14 mouse cellular contexts compared by ENCODE assay signal in the genomic region with DNA sequence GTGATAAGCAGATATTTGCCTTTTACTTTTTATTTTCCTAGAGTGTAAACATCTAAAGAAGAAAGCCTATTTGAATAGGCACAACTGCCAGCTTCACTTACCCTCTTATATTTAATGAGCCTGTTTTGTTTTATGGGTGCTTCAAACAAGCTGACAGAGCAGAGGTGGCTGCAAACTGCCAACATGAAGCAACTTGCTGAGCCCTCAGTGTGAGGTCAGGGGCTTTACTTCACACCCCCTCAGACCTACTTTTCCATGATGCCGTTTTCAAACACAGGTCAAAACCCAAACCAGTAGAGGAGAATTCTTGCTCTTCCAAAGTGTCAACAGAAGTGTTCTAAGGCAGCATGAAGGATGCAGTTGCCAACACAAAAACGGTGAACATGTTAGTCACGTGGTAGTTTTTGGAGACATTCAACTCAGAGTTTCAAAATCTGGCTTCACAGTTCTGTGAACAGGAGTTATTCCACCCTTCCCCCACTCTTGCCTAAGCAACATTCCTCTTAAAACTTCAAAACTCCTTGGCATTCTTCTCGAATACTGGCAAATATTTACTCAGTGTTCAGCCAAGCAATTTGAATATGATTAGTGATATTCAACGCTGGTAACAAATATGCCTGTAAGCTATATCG.
A peak's percentile ranks its signal among the peaks of the same experiment; 100 is the strongest.
DNase-seq lines count a peak whose midpoint lies in the region; ATAC-seq and TF ChIP-seq lines count a peak whose summit lies in the region.
"Had no signal": no experiment of that assay in that cellular context is flagged by ENCODE, and none has a peak within 500 bp of the region (broad histone marks: within the 10 kb centered on the region; RNA-seq: fewer than 3 reads in every experiment).

No protein-coding gene starts in this region.

- 56% methylated on average over 6 of the region's 6 CpGs for WGBS in forebrain, embryonic 15.5 days
- 77% methylated on average over 6 of the region's 6 CpGs for WGBS in forebrain, embryonic 10.5 days
- 39% methylated on average over 6 of the region's 6 CpGs for WGBS in lung, embryonic 14.5 days

- no peak for TF ChIP-seq CTCF in Patski (IDR thresholded peaks at IDR 0.05)
- no peak for TF ChIP-seq CTCF in lung, embryonic 14.5 days (IDR thresholded peaks at IDR 0.05; ENCODE audit: low read depth)

- no peaks in the 10 kb centered on the region for H3K4me1 ChIP-seq in forebrain, embryonic 15.5 days
- H3K4me1 ChIP-seq in forebrain, embryonic 10.5 days: no peaks in the 10 kb centered on the region
- H3K4me1 ChIP-seq in lung, embryonic 14.5 days (ENCODE audit: insufficient read depth): no peaks in the 10 kb centered on the region
- H3K4me1 ChIP-seq: megakaryocyte, embryonic 14.5 days had no signal

- H3K4me2 ChIP-seq in forebrain, embryonic 15.5 days (replicated peaks): no peak overlapping the region
- H3K4me2 ChIP-seq in lung, embryonic 14.5 days: no peak overlapping the region
- H3K4me2 ChIP-seq: limb, embryonic 13.5 days had no signal

- ATAC-seq in forebrain, embryonic 15.5 days (replicated peaks): peak; percentile 43; the same call in 1 of the 2 replicates
- ATAC-seq in Patski: peak; percentile 87
- peak; percentile 75 for ATAC-seq in lung, embryonic 14.5 days (ENCODE audit: insufficient read depth)
- ATAC-seq in cerebellum, adult (ENCODE audit: insufficient number of reproducible peaks, low FRiP score, low TSS enrichment): no peak
- ATAC-seq: intestine, embryonic 16.5 days had no signal

- H3K27me3 ChIP-seq in forebrain, embryonic 15.5 days: no peaks in the 10 kb centered on the region
- no peaks in the 10 kb centered on the region for H3K27me3 ChIP-seq in forebrain, embryonic 10.5 days (ENCODE audit: poor library complexity, severe bottlenecking)
- H3K27me3 ChIP-seq in Patski: no peaks in the 10 kb centered on the region
- no peaks in the 10 kb centered on the region for H3K27me3 ChIP-seq in lung, embryonic 14.5 days (ENCODE audit: insufficient read depth, low read length)
- H3K27me3 ChIP-seq: CH12.LX; limb, embryonic 13.5 days; megakaryocyte, embryonic 14.5 days had no signal

- no peak overlapping the region for H3K4me3 ChIP-seq in forebrain, embryonic 15.5 days
- no peak overlapping the region for H3K4me3 ChIP-seq in forebrain, embryonic 10.5 days
- H3K4me3 ChIP-seq in lung, embryonic 14.5 days (ENCODE audit: low read depth, low read length): no peak overlapping the region
- H3K4me3 ChIP-seq: limb, embryonic 13.5 days; megakaryocyte, embryonic 14.5 days had no signal

- in situ Hi-C loops in Patski (cut with MboI; ENCODE audit: low pct_unique_long_range_greater_than_20kb): no loop called here

- DNase-seq in forebrain, embryonic 10.5 days (ENCODE audit: extremely low spot score, low spot score): no peak
- peak; percentile 57 for DNase-seq in Patski (ENCODE audit: low read depth, low spot score)
- peak; percentile 32 for DNase-seq in kidney, adult 18-20 months
- peak; percentile 60 for DNase-seq in lung, embryonic 14.5 days
- no peak for DNase-seq in frontal cortex, postnatal 14 days (ENCODE audit: low spot score in 2 of 2)
- DNase-seq in urinary bladder, postnatal 4 days (ENCODE audit: low spot score in 2 of 2): no peak
- DNase-seq: gastrocnemius, postnatal 36 days; heart, postnatal 4 days had no signal

- CTCF ChIA-PET in Patski (lab: Charles Lee): interaction anchor here (0.9 to 2.1 kb wide), 7 partner anchors 25 to 143 kb away, joined by 3 to 5 read pairs (median 3); no protein-coding TSS in a partner anchor

- H3K9me3 ChIP-seq in forebrain, embryonic 15.5 days: no peaks in the 10 kb centered on the region
- no peaks in the 10 kb centered on the region for H3K9me3 ChIP-seq in forebrain, embryonic 10.5 days
- H3K9me3 ChIP-seq in lung, embryonic 14.5 days (ENCODE audit: low read depth, low read length): no peaks in the 10 kb centered on the region
- H3K9me3 ChIP-seq: limb, embryonic 13.5 days had no signal

- POLR2A ChIA-PET in Patski (lab: Charles Lee): interaction anchor here (0.6 to 1.3 kb wide), 3 partner anchors 45 to 85 kb away, joined by 3 to 4 read pairs (median 3); no protein-coding TSS in a partner anchor

- no peak overlapping the region for H3K27ac ChIP-seq in forebrain, embryonic 15.5 days (replicated peaks)
- H3K27ac ChIP-seq in forebrain, embryonic 10.5 days: no peak overlapping the region
- no peak overlapping the region for H3K27ac ChIP-seq in lung, embryonic 14.5 days (ENCODE audit: low read depth)
- H3K27ac ChIP-seq: limb, embryonic 13.5 days had no signal

- no peak overlapping the region for H3K9ac ChIP-seq in forebrain, embryonic 15.5 days (replicated peaks)
- no peak overlapping the region for H3K9ac ChIP-seq in lung, embryonic 14.5 days
- H3K9ac ChIP-seq: limb, embryonic 13.5 days had no signal

- H3K36me3 ChIP-seq in forebrain, embryonic 15.5 days: no peaks in the 10 kb centered on the region
- H3K36me3 ChIP-seq in forebrain, embryonic 10.5 days (replicated peaks): no peaks in the 10 kb centered on the region
- no peaks in the 10 kb centered on the region for H3K36me3 ChIP-seq in lung, embryonic 14.5 days (ENCODE audit: insufficient read depth)
- H3K36me3 ChIP-seq: limb, embryonic 13.5 days had no signal

Comparison
In these comparisons a context has a peak if more than half of its experiments do, and no peak if none do; other contexts are left out.
1. DNase-seq: peak in Patski (single experiment), kidney, adult 18-20 months (single experiment) and lung, embryonic 14.5 days (single experiment); none in forebrain, embryonic 10.5 days (single experiment), frontal cortex, postnatal 14 days (0 of 2) and urinary bladder, postnatal 4 days (0 of 2).